Mouse (Mus musculus) natural killer cell, adult 2 months (primary cell): ENCODE measurements at regions not wholly inside any gene's neighbourhood (a gene's known extent, or its start where the extent isn't known, plus 50 kb on each side); places are given as distances from the start of the nearest gene placed in this dataset.

ENCODE experiments used
- DNase-seq, 2 experiments: peaks; one replicate each; pipeline ENCODE4 v3.0.0; 2022; ENCODE audit warnings: low spot score in 2 of 2

GRCm38 (mm10) chr2:117710173-117710813, 367.5 kb upstream of the Rasgrp1 start:
- no peak for DNase-seq

GRCm38 (mm10) chr2:117724066-117724465, 381.3 kb upstream of the Rasgrp1 start:
- no peak for DNase-seq

- DNase-seq: no peak
Measured at GRCm38 (mm10) chr2:117731253-117731652, 380.4 kb upstream of the Thbs1 start.

- no peak for DNase-seq
Measured at GRCm38 (mm10) chr2:117742413-117742812, 369.3 kb upstream of the Thbs1 start.

- DNase-seq: no peak
Measured at GRCm38 (mm10) chr2:117743901-117744300, 367.8 kb upstream of the Thbs1 start.

GRCm38 (mm10) chr2:117745767-117746166, 365.9 kb upstream of the Thbs1 start:
- DNase-seq: no peak

GRCm38 (mm10) chr2:117747136-117747535, 364.5 kb upstream of the Thbs1 start:
- DNase-seq: no peak

- DNase-seq: no peak
Measured at GRCm38 (mm10) chr2:117748892-117749291, 362.8 kb upstream of the Thbs1 start.

GRCm38 (mm10) chr2:117759491-117760013, 352.1 kb upstream of the Thbs1 start:
- no peak for DNase-seq

GRCm38 (mm10) chr2:117763631-117764030, 348.0 kb upstream of the Thbs1 start:
- no peak for DNase-seq

GRCm38 (mm10) chr2:117765572-117765971, 346.1 kb upstream of the Thbs1 start:
- DNase-seq: no peak

GRCm38 (mm10) chr2:117766450-117766849, 345.2 kb upstream of the Thbs1 start:
- no peak for DNase-seq

GRCm38 (mm10) chr2:117769402-117770114, 342.1 kb upstream of the Thbs1 start:
- no peak for DNase-seq

- DNase-seq: no peak
Measured at GRCm38 (mm10) chr2:117770115-117770485, 341.6 kb upstream of the Thbs1 start.

GRCm38 (mm10) chr2:117780287-117780686, 331.4 kb upstream of the Thbs1 start:
- no peak for DNase-seq

- DNase-seq: no peak
Measured at GRCm38 (mm10) chr2:117780816-117781215, 330.9 kb upstream of the Thbs1 start.

- DNase-seq: no peak
Measured at GRCm38 (mm10) chr2:117787321-117787720, 324.4 kb upstream of the Thbs1 start.

GRCm38 (mm10) chr2:117794285-117794684, 317.4 kb upstream of the Thbs1 start:
- DNase-seq: no peak

GRCm38 (mm10) chr2:117801946-117802600, 309.6 kb upstream of the Thbs1 start:
- DNase-seq: no peak

- DNase-seq: no peak
Measured at GRCm38 (mm10) chr2:117802686-117803085, 309.0 kb upstream of the Thbs1 start.

GRCm38 (mm10) chr2:117804686-117805085, 307.0 kb upstream of the Thbs1 start:
- DNase-seq: no peak

- no peak for DNase-seq
Measured at GRCm38 (mm10) chr2:117807121-117807520, 304.6 kb upstream of the Thbs1 start.

- no peak for DNase-seq
Measured at GRCm38 (mm10) chr2:117811506-117811905, 300.2 kb upstream of the Thbs1 start.
